Mouse (Mus musculus) embryonic facial prominence, embryonic 11.5 days (tissue): ENCODE results near the gene Kcnd3. TPM values are rescaled to one million over a fixed set of nuclear protein-coding genes. Genes with fewer than 3 reads are reported as not detected.

ENCODE experiments used
- ATAC-seq: fragments of 200-750 bp; cut with Nextera tagmentation; replicated peaks from 2 replicates; pipeline ENCODE4 v1.8.0; 2017; ENCODE audit warnings: low read depth; ENCODE audit not compliant: insufficient number of reproducible peaks, low FRiP score, low TSS enrichment
- DNase-seq: peaks from one replicate; pipeline ENCODE4 v3.0.0-alpha.2; 2015; ENCODE audit warnings: low spot score
- H3K27ac ChIP-seq: fragments of 300-500 bp; sonication (generic); replicated peaks from 2 replicates; pipeline ENCODE4 v1.5.1; 2014; ENCODE audit warnings: mild to moderate bottlenecking, low read depth, low read length, control low read depth
- H3K27me3 ChIP-seq: fragments of 300-500 bp; sonication (generic); 2 replicates; pipeline ENCODE4 v1.6.1; 2014; ENCODE audit warnings: mild to moderate bottlenecking, low read length, moderate library complexity, mixed read lengths; ENCODE audit not compliant: control insufficient read depth, insufficient read depth
- H3K36me3 ChIP-seq: fragments of 300-500 bp; sonication (generic); replicated peaks from 2 replicates; pipeline ENCODE4 v1.6.1; 2014; ENCODE audit warnings: low read depth, mild to moderate bottlenecking, low read length, moderate library complexity, mixed read lengths; ENCODE audit not compliant: control insufficient read depth, insufficient read depth
- H3K4me1 ChIP-seq: fragments of 300-500 bp; sonication (generic); 2 replicates; pipeline ENCODE4 v1.6.1; 2014; ENCODE audit warnings: low read length, mixed read lengths; ENCODE audit not compliant: control insufficient read depth, insufficient read depth
- H3K4me2 ChIP-seq: fragments of 300-500 bp; sonication (generic); 2 replicates; pipeline ENCODE4 v1.6.1; 2014; ENCODE audit warnings: low read depth, mild to moderate bottlenecking, control low read depth, low read length, moderate library complexity
- H3K4me3 ChIP-seq: fragments of 300-500 bp; sonication (generic); 2 replicates; pipeline ENCODE4 v1.5.1; 2014; ENCODE audit warnings: low read depth, low read length, control low read depth
- H3K9ac ChIP-seq: fragments of 300-500 bp; sonication (generic); replicated peaks from 2 replicates; pipeline ENCODE4 v1.6.1; 2014; ENCODE audit warnings: mild to moderate bottlenecking, control low read depth, low read length
- H3K9me3 ChIP-seq: fragments of 300-500 bp; sonication (generic); replicated peaks from 2 replicates; pipeline ENCODE4 v1.6.1; 2016; ENCODE audit warnings: mild to moderate bottlenecking, low read length, inconsistent platforms, mixed read lengths; ENCODE audit not compliant: control insufficient read depth
- WGBS: fragments of 180-500 bp; shearing (Covaris S2); extraction: QIAGEN DNeasy Blood & Tissue Kit; methylation state at CpG from one replicate; pipeline ENCODE4 v1.1.7; 2014; 5-methylcytosine and 5-hydroxymethylcytosine counted together
- polyA plus RNA-seq: library from polyadenylated mRNA; unstranded; fragments of >200 nt; fragmentation: Nextera tagmentation; extraction: Ambion mirVana; gene quantifications from 2 replicates; pipeline ENCODE4 v1.2.1, GENCODE M21; 2014

The Kcnd3 gene
- polyA plus RNA-seq, 1 experiment from 2014 or later, result 0.59 TPM

GRCm38 (mm10) chr3:105719979-105720378, 267.8 kb downstream of the Kcnd3 start:
- Histone ChIP-seq H3K36me3 (no peaks in the 10 kb centered on the region), H3K4me3 (no peak overlapping the region), H3K4me1 (no peaks in the 10 kb centered on the region), H3K27ac (no peak overlapping the region), H3K9me3 (no peaks in the 10 kb centered on the region), H3K4me2 (no peak overlapping the region), H3K27me3 (no peaks in the 10 kb centered on the region), H3K9ac (no peak overlapping the region)
- no peak for DNase-seq
- ATAC-seq, result no peak
- WGBS, result 69% methylated on average over 4 of the region's 4 CpGs

- no peak for DNase-seq
- H3K4me3 ChIP-seq, result no peak overlapping the region
- no peaks in the 10 kb centered on the region for H3K27me3 ChIP-seq
- H3K9me3 ChIP-seq, result no peaks in the 10 kb centered on the region
- no peaks in the 10 kb centered on the region for H3K36me3 ChIP-seq
- 78% methylated on average over 4 of the region's 4 CpGs for WGBS
- no peak for ATAC-seq
- no peak overlapping the region for H3K27ac ChIP-seq
- H3K4me1 ChIP-seq, result no peaks in the 10 kb centered on the region
- no peak overlapping the region for H3K4me2 ChIP-seq
- no peak overlapping the region for H3K9ac ChIP-seq
Observed at GRCm38 (mm10) chr3:105720514-105720913, 268.4 kb downstream of the Kcnd3 start.

- Histone ChIP-seq H3K4me3 (no peak overlapping the region), H3K9me3 (no peaks in the 10 kb centered on the region), H3K27me3 (no peaks in the 10 kb centered on the region), H3K36me3 (no peaks in the 10 kb centered on the region), H3K9ac (no peak overlapping the region), H3K27ac (no peak overlapping the region), H3K4me1 (no peaks in the 10 kb centered on the region), H3K4me2 (no peak overlapping the region)
- ATAC-seq (no peak), DNase-seq (no peak)
- WGBS, result 70% methylated on average over 2 of the region's 2 CpGs
Observed at GRCm38 (mm10) chr3:105721681-105722201, 269.6 kb downstream of the Kcnd3 start.

GRCm38 (mm10) chr3:105722510-105722909, 270.4 kb downstream of the Kcnd3 start:
- no peaks in the 10 kb centered on the region for H3K9me3 ChIP-seq
- H3K4me2 ChIP-seq, result no peak overlapping the region
- ATAC-seq, result no peak
- no peak for DNase-seq
- H3K4me3 ChIP-seq, result no peak overlapping the region
- H3K27ac ChIP-seq, result no peak overlapping the region
- no peaks in the 10 kb centered on the region for H3K36me3 ChIP-seq
- WGBS, result 87% methylated on average over 3 of the region's 3 CpGs
- no peaks in the 10 kb centered on the region for H3K27me3 ChIP-seq
- H3K4me1 ChIP-seq, result no peaks in the 10 kb centered on the region
- H3K9ac ChIP-seq, result no peak overlapping the region

Other genes starting within 250 kb of the Kcnd3 start
- 49.5 and 56.8 TPM in 2 replicates for gene Ddx20, start 235.2 kb downstream of the Kcnd3 start, polyA plus RNA-seq